Mouse (Mus musculus) liver, embryonic 16.5 days (tissue): Measurements from ENCODE around the gene Atp6v0d1. TPM values are rescaled to one million over a fixed set of nuclear protein-coding genes. Genes with fewer than 3 reads are reported as not detected.

Experiments used
- ATAC-seq: fragments of 200-750 bp; cut with Nextera tagmentation; 2 replicates; pipeline ENCODE4 v1.8.0; 2017; ENCODE audit warnings: low read depth, mild to moderate bottlenecking, moderate number of reproducible peaks, moderate library complexity
- H3K27ac ChIP-seq: fragments of 300-500 bp; sonication (generic); 2 replicates; pipeline ENCODE4 v1.5.1; 2014; ENCODE audit warnings: mild to moderate bottlenecking, low read length
- H3K27me3 ChIP-seq: fragments of 300-500 bp; sonication (generic); 2 replicates; pipeline ENCODE4 v1.6.1; 2014; ENCODE audit warnings: low read depth, low read length, mixed read lengths; ENCODE audit not compliant: control insufficient read depth, insufficient read depth
- H3K36me3 ChIP-seq: fragments of 300-500 bp; sonication (generic); 2 replicates; pipeline ENCODE4 v1.6.1; 2014; ENCODE audit warnings: mild to moderate bottlenecking; ENCODE audit not compliant: control insufficient read depth, insufficient read depth
- H3K4me1 ChIP-seq: fragments of 300-500 bp; sonication (generic); 2 replicates; pipeline ENCODE4 v1.6.1; 2014; ENCODE audit warnings: low read depth, low read length, mixed read lengths; ENCODE audit not compliant: control insufficient read depth
- H3K4me2 ChIP-seq: fragments of 300-500 bp; sonication (generic); 2 replicates; pipeline ENCODE4 v1.6.1; 2014; ENCODE audit warnings: low read depth, low read length, mixed read lengths
- H3K4me3 ChIP-seq: fragments of 300-500 bp; sonication (generic); 2 replicates; pipeline ENCODE4 v1.5.1; 2014; ENCODE audit warnings: low read depth, mild to moderate bottlenecking, low read length
- H3K9ac ChIP-seq: fragments of 300-500 bp; sonication (generic); 2 replicates; pipeline ENCODE4 v1.6.1; 2014; ENCODE audit warnings: low read depth, low read length
- H3K9me3 ChIP-seq: fragments of 300-500 bp; sonication (generic); replicated peaks from 2 replicates; pipeline ENCODE4 v1.6.1; 2016; ENCODE audit warnings: low read length; ENCODE audit not compliant: control insufficient read depth
- WGBS: fragments of 180-500 bp; shearing (Covaris S2); extraction: QIAGEN DNeasy Blood & Tissue Kit; methylation state at CpG from one replicate; pipeline ENCODE4 v1.1.7; 2014; ENCODE audit not compliant: insufficient replicate concordance; 5-methylcytosine and 5-hydroxymethylcytosine counted together
- polyA plus RNA-seq: library from polyadenylated mRNA; unstranded; fragments of >200 nt; fragmentation: Nextera tagmentation; extraction: Ambion mirVana; gene quantifications from 2 replicates; pipeline ENCODE4 v1.2.1, GENCODE M21; 2015

The Atp6v0d1 gene
- polyA plus RNA-seq, 1 experiment from 2014 or later, result 51.0 TPM

DNA sequence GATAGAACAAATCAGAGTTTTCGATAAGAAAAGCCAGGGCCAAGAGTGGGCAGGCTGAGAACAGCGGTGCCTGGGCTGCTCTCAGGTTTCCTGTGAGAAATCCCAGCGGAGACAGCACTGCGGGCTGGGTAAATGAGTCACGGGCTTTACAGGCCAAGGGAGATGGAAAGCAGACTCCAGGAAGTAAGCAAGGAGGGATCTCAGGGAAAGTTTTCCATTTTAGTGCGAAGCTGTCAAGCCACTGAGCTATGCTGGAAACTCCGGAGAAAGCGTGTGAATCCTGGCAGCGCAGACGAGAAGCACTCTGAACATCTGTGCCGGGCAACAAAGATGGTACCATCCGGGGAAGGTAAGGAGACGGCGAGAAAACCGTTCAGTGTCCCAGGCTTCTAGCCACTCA lies 28.0 kb upstream of the Atp6v0d1 start:
- no peak overlapping the region for H3K27ac ChIP-seq
- H3K27me3 ChIP-seq, result peaks cover 6% of the 10 kb centered on the region
- peaks cover 7% of the 10 kb centered on the region for H3K4me1 ChIP-seq
- H3K4me2 ChIP-seq, result no peak overlapping the region; the same call in 1 of the 2 replicates
- H3K9me3 ChIP-seq, result no peaks in the 10 kb centered on the region
- no peaks in the 10 kb centered on the region for H3K36me3 ChIP-seq
- no peak overlapping the region for H3K4me3 ChIP-seq
- no peak for ATAC-seq
- H3K9ac ChIP-seq, result no peak overlapping the region
- WGBS, result 34% methylated on average over 15 of the region's 15 CpGs

DNA sequence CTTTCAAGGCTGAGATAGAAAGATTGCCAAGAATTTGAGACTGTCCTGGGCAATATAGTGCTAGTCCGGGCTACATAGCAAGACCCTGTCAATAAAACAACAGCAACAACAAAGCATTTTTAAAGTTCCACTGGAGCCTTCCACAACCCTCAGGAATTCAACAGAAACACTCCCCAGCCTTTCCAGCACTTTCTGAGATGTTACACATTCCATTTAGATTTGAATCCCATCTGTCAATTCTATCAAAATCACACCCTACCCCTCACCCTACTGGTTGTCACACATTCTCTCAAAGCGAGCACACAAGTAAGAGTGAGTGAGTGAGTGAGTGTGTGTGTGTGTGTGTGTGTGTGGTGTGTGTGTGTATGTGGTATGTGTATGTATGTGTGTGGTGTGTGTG lies 26.6 kb upstream of the Atp6v0d1 start:
- H3K27me3 ChIP-seq, result peaks cover 6% of the 10 kb centered on the region
- no peak for ATAC-seq
- H3K4me3 ChIP-seq, result no peak overlapping the region
- H3K4me1 ChIP-seq, result peaks cover 7% of the 10 kb centered on the region
- no peak overlapping the region for H3K4me2 ChIP-seq
- no peak overlapping the region for H3K9ac ChIP-seq
- 63% methylated on average over 2 of the region's 2 CpGs for WGBS
- no peak overlapping the region for H3K27ac ChIP-seq
- no peaks in the 10 kb centered on the region for H3K9me3 ChIP-seq
- no peaks in the 10 kb centered on the region for H3K36me3 ChIP-seq

DNA sequence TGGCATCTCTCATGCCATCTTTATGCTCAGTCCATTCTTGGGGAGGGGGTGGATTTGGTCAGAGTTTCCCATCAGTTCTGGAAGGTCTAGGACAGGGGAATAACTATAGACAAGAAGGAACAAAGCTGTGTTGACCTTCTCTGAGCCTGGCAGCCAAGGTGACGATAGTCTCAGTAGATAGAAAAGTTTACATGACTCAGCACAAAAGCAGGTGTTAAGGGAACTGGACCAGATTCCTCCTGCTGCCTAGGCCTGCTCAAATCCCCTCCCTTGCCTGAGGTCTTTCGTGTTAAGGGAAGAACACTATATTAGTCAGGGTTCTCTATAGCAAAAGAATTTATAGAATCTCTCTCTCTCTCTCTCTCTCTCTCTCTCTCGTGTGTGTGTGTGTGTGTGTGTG lies 13.9 kb upstream of the Atp6v0d1 start:
- no peak overlapping the region for H3K27ac ChIP-seq
- H3K4me1 ChIP-seq, result no peaks in the 10 kb centered on the region
- no peak overlapping the region for H3K4me3 ChIP-seq
- 28% methylated on average over 3 of the region's 3 CpGs for WGBS
- no peaks in the 10 kb centered on the region for H3K27me3 ChIP-seq
- no peak overlapping the region for H3K4me2 ChIP-seq
- no peaks in the 10 kb centered on the region for H3K36me3 ChIP-seq
- no peaks in the 10 kb centered on the region for H3K9me3 ChIP-seq
- H3K9ac ChIP-seq, result no peak overlapping the region
- ATAC-seq, result no peak

DNA sequence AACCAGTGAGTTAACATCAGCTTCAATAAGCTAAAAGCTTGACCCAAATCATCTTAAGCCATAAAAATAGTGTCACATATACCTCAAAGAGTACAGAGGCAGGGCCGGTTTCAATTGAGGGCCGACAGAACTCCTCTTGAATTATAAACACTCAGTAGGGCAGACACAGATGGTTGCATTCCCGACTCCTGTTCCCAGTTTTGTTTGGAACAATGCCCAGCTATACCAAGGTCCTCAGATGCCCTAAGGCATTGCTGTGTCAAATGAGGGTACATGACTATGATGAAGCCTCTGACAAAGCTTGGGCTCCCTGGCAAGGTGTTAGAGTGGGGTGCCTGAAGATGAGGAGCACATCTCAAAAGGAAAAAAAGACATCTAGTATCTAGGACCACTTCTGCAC lies 9.7 kb upstream of the Atp6v0d1 start:
- Histone ChIP-seq H3K36me3 (no peaks in the 10 kb centered on the region), H3K4me1 (no peaks in the 10 kb centered on the region), H3K27ac (no peak overlapping the region), H3K27me3 (no peaks in the 10 kb centered on the region), H3K4me3 (no peak overlapping the region), H3K9ac (no peak overlapping the region), H3K9me3 (no peaks in the 10 kb centered on the region), H3K4me2 (no peak overlapping the region)
- no peak for ATAC-seq
- 63% methylated on average over 3 of the region's 3 CpGs for WGBS

DNA sequence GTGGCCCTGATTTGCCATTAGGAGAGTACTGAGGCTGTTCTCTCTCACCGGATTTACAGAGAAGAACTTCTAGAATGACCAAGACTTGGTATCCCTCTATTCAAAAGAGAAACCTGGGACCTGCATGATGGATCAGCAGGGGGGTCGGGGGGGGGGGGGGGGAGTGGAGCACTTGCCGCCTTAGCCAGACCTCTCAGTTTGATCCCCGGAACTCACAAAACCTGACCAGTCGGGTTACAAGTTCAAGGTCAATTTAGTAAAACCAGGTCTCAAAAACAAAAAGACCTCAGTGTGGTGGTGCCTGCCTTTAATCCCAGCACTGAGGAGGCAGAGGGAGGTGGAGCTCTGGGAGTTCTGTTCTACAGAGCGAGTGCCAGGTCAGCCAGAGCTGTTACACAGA lies 8.9 kb upstream of the Atp6v0d1 start:
- 62% methylated on average over 6 of the region's 6 CpGs for WGBS
- Histone ChIP-seq H3K4me1 (no peaks in the 10 kb centered on the region), H3K4me3 (no peak overlapping the region), H3K4me2 (no peak overlapping the region), H3K27ac (no peak overlapping the region), H3K9me3 (no peaks in the 10 kb centered on the region), H3K36me3 (no peaks in the 10 kb centered on the region), H3K9ac (no peak overlapping the region), H3K27me3 (no peaks in the 10 kb centered on the region)
- ATAC-seq, result no peak

DNA sequence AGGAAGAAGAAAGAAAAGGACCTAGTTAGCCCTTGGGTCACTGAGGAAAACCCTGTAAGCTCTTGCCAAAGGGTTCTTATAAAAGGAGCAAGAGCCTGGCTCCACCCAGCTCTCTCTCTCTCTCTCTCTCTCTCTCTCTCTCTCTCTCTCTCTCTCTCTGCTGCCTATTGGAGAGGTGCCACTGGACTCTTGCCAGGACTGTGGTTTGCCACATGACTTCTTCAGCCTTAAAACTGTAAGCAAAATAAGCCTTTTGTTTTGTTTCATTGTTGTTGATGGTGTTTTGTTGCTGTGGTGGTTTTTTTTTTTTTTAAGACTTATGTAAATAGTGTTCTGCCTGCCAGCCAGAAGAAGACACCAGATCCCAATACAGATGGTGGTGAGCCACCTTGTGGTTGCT lies 7.6 kb upstream of the Atp6v0d1 start:
- H3K36me3 ChIP-seq, result no peaks in the 10 kb centered on the region
- no peak overlapping the region for H3K4me3 ChIP-seq
- no peak overlapping the region for H3K27ac ChIP-seq
- no peaks in the 10 kb centered on the region for H3K4me1 ChIP-seq
- H3K4me2 ChIP-seq, result no peak overlapping the region
- no peaks in the 10 kb centered on the region for H3K9me3 ChIP-seq
- H3K27me3 ChIP-seq, result no peaks in the 10 kb centered on the region
- H3K9ac ChIP-seq, result no peak overlapping the region
- no peak for ATAC-seq

DNA sequence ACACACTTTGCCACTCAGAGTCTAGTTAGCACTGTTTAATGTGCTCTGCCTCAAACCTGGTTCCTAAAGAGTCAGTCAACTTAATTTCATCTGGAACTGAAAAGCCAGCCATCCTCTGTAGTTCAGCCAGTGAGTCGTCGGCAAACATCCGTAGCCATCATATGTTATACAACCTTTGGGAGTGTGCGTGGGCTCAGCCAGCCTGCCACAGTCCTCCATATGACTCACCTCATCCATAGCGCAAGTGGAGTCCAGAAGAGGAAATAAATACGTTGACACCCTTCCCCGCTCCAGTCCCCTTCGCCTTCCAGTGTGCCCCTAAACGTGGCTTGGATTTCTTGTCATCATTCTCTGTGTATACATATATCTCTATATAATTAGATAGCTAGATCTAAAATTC lies 6.0 kb upstream of the Atp6v0d1 start:
- WGBS, result 70% methylated on average over 9 of the region's 9 CpGs
- Histone ChIP-seq H3K9ac (no peak overlapping the region), H3K27ac (no peak overlapping the region), H3K4me1 (peaks cover 6% of the 10 kb centered on the region), H3K36me3 (no peaks in the 10 kb centered on the region), H3K9me3 (no peaks in the 10 kb centered on the region), H3K27me3 (no peaks in the 10 kb centered on the region), H3K4me2 (no peak overlapping the region), H3K4me3 (no peak overlapping the region)
- no peak for ATAC-seq

DNA sequence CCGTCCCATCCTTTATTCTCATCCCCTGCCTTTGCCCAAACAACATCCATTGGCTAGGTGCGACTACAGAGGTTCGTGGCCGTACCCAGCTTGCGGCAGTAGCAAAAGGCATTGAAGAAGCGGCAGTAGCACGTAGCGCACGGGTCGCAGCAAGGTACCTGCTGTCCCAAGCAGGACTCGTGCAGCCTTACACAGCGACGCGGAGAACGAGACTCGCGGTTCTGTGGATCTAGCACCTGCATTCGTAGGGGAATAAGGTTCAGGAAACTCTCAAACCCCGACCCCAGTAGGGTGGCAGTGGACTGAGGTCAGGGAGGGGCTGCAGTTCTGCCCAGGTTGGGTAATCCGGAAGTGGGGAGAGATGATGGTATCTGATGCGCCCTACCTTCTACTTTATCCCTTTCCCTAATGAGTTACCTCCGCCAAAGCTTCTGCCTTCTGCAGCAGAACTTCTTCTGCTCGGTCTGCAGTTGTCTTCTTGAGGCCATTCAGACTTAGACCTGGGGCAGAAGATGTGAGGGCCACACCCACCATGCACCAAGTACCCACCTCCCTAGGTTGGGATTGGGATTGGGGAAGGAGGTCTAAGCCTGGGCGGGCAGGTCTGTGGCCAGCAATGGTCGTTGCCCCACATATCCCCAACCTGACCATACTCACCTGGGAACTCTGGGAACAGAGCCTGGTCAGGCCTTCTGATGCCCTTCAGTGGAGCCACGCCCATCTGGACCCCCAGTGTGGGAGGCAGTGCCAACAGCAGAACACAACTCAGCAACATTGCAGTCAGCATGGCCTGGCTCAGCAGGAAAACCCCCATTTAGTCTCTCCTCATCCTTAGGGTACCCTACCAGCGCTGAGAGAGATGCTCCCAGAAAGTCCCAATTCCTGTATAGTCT lies 1.1 kb upstream of the Atp6v0d1 start:
- Histone ChIP-seq H3K27ac (peak overlapping the region; percentile 77), H3K9me3 (no peaks in the 10 kb centered on the region), H3K4me3 (peak overlapping the region; percentile 94), H3K36me3 (no peaks in the 10 kb centered on the region), H3K9ac (peak overlapping the region; percentile 73), H3K27me3 (no peaks in the 10 kb centered on the region), H3K4me1 (peaks cover 20% of the 10 kb centered on the region), H3K4me2 (peak overlapping the region; percentile 94)
- 24% methylated on average over 27 of the region's 27 CpGs for WGBS
- ATAC-seq, result no peak

DNA sequence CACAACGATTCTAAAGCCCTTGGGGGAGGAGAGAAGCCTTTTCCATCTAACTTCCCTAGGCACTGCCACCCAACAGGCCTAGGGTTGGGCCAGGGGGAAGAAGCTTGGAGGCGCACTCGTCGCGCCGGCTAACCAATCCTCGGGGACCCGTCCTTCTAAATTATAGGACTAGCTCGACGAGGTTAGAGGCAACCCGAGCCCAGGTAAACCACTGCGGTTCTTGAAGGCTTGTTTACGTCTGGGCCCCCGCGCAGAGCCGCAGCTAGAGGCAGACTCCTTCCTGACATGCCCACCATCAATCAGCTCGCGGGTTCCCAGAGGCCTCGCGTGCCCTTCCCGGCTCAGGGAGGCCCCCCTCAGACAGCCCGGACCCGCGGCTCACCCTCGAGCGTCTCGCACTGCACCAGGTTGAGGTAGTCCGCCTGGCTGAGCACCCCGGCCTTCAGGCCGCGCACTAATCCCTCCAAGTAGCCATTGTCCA lies 406 bp downstream of the Atp6v0d1 start:
- ATAC-seq, result peak; percentile 33
- Histone ChIP-seq H3K9me3 (no peaks in the 10 kb centered on the region), H3K9ac (peak overlapping the region; percentile 97), H3K27me3 (no peaks in the 10 kb centered on the region), H3K4me2 (peak overlapping the region; percentile 79), H3K27ac (peak overlapping the region; percentile 89), H3K4me3 (peak overlapping the region; percentile 94), H3K4me1 (peaks cover 22% of the 10 kb centered on the region), H3K36me3 (no peaks in the 10 kb centered on the region)
- WGBS, result under 1% methylated on average over 31 of the region's 31 CpGs
